Mouse (Mus musculus) myocyte (in vitro differentiated cells): ENCODE results near the gene Prkch.

ENCODE experiments used
- CEBPB ChIP-seq: IDR thresholded peaks from 2 replicates; pipeline ENCODE4 v1.6.1; 2011; ENCODE audit warnings: mild to moderate bottlenecking, moderate library complexity; ENCODE audit not compliant: poor library complexity, insufficient read depth, severe bottlenecking
- E2F4 ChIP-seq: IDR thresholded peaks from one replicate; pipeline ENCODE4 v1.6.1; 2011; ENCODE audit warnings: mild to moderate bottlenecking, control low read depth, moderate library complexity; ENCODE audit not compliant: insufficient read depth
- MAX ChIP-seq: IDR thresholded peaks from one replicate; pipeline ENCODE4 v1.6.1; 2011; ENCODE audit warnings: low read depth, mild to moderate bottlenecking, control low read depth
- POLR2A ChIP-seq: IDR thresholded peaks from one replicate; pipeline ENCODE4 v1.6.1; 2011; ENCODE audit warnings: low read depth, mild to moderate bottlenecking, control low read depth, moderate library complexity; ENCODE audit not compliant: insufficient read length
- POLR2AphosphoS2 ChIP-seq: IDR thresholded peaks from one replicate; pipeline ENCODE4 v1.6.1; 2011; ENCODE audit warnings: low read depth, control low read depth; ENCODE audit not compliant: insufficient read length
- REST ChIP-seq: IDR thresholded peaks from one replicate; pipeline ENCODE4 v1.6.1; 2011; ENCODE audit warnings: mild to moderate bottlenecking, control low read depth, moderate library complexity; ENCODE audit not compliant: insufficient read depth, insufficient read length
- SRF ChIP-seq: IDR thresholded peaks from one replicate; pipeline ENCODE4 v1.6.1; 2011; ENCODE audit warnings: low read depth; ENCODE audit not compliant: control insufficient read depth, insufficient read length
- TCF12 ChIP-seq: IDR thresholded peaks from one replicate; pipeline ENCODE4 v1.6.1; 2011; ENCODE audit warnings: mild to moderate bottlenecking, control low read depth; ENCODE audit not compliant: poor library complexity, insufficient read depth, severe bottlenecking
- TCF3 ChIP-seq: IDR thresholded peaks from one replicate; pipeline ENCODE4 v1.6.1; 2011; ENCODE audit warnings: low read depth, control low read depth; ENCODE audit not compliant: insufficient read length
- USF1 ChIP-seq: IDR thresholded peaks from one replicate; pipeline ENCODE4 v1.6.1; 2011; ENCODE audit warnings: low read depth, mild to moderate bottlenecking, control low read depth, moderate library complexity

DNA sequence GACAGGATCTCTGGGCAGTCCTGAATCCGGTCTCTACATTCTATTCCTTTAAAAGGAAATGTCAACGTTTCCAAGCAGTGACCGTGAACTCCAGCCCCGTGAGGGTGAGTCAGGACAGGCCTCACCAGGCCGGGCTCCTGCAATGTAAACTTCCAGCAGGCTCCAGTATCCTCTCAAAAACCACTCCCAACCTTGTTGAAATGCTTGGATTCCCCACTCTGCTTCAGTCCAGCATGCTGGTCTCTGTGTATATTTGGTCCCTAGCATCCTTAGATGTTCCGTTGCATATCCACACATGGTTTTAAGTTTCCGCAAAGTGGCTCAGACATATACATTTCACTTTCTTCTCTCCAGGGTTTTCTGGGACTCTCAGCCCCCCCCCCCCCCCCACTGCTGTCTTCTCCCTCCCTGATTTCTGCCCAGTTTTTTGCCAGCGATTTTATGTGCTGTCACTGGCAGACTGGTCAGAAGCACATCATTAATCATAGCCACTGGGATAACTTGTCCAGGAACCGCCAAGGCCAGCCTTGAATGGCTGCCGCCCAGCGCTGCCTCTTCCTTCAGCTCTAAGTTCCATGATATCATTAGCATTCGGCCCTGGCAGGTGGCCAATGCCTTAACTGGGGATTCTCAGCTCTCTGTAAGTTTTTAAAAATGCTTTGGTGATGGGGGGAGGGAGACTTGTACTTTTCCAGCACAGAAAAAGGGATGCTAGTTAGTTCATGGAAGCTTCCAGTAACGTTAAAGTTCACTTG is 225.6 kb downstream of the Prkch start:
- TF ChIP-seq POLR2A: no peak
- TF ChIP-seq CEBPB: no peak
- TF ChIP-seq USF1: no peak
- TF ChIP-seq E2F4: no peak
- no peak for TF ChIP-seq MAX
- TF ChIP-seq TCF12: no peak
- no peak for TF ChIP-seq REST
- TF ChIP-seq POLR2AphosphoS2: no peak
- no peak for TF ChIP-seq TCF3
- TF ChIP-seq SRF: no peak
